ENCODE assay signal across 8 mouse cellular contexts in genomic region chr3:30013416-30013815, GRCm38 (mm10).
DNase-seq lines count a peak whose midpoint lies in the region; ATAC-seq and TF ChIP-seq lines count a peak whose summit lies in the region.

No protein-coding gene starts in this region.

- DNase-seq in cerebellum, adult 2 months: no peak
- DNase-seq in cerebellum, adult 9-11 months: no peak
- DNase-seq in stomach, postnatal 0 days (ENCODE audit: low spot score): no peak
- no peak for DNase-seq in left cerebral cortex, postnatal 25 days (ENCODE audit: low spot score in 2 of 2)
- DNase-seq in MN1 (ENCODE audit: low spot score): no peak

- no peak for ATAC-seq in megakaryocyte, adult 5-6 weeks (ENCODE audit: poor library complexity, severe bottlenecking)
- no peak for ATAC-seq in limb, embryonic 15.5 days (ENCODE audit: insufficient number of reproducible peaks, low FRiP score, low TSS enrichment, low read depth)
- ATAC-seq in stomach, postnatal 0 days (ENCODE audit: low FRiP score, low TSS enrichment): no peak

- H3K27ac ChIP-seq in cerebellum, adult 2 months (ENCODE audit: insufficient read depth, low read length): no peak overlapping the region
- H3K27ac ChIP-seq in limb, embryonic 15.5 days: peak overlapping the region; percentile 91
- peak overlapping the region; percentile 96 for H3K27ac ChIP-seq in stomach, postnatal 0 days (replicated peaks)

- intact Hi-C loops in left cerebral cortex, postnatal 25 days (cut with DNase I): loop anchor here (10.0 kb wide), 1 partner anchor 501 kb away; no protein-coding TSS in a partner anchor

- H3K4me1 ChIP-seq in cerebellum, adult 2 months (ENCODE audit: control insufficient read depth, insufficient read depth, low read length): no peaks in the 10 kb centered on the region
- peaks cover 14% of the 10 kb centered on the region for H3K4me1 ChIP-seq in megakaryocyte, embryonic 14.5 days
- H3K4me1 ChIP-seq in limb, embryonic 15.5 days: peaks cover 17% of the 10 kb centered on the region
- H3K4me1 ChIP-seq in stomach, postnatal 0 days (replicated peaks; ENCODE audit: control insufficient read depth, insufficient read depth): no peaks in the 10 kb centered on the region

- no peaks in the 10 kb centered on the region for H3K36me3 ChIP-seq in megakaryocyte, embryonic 14.5 days (replicated peaks; ENCODE audit: low read length)
- no peaks in the 10 kb centered on the region for H3K36me3 ChIP-seq in limb, embryonic 15.5 days
- H3K36me3 ChIP-seq in stomach, postnatal 0 days (ENCODE audit: control insufficient read depth, insufficient read depth, low read length): no peaks in the 10 kb centered on the region

- TF ChIP-seq EP300 in stomach, postnatal 0 days (optimal IDR thresholded peaks at IDR 0.05): no peak

- H3K4me2 ChIP-seq in limb, embryonic 15.5 days: peak overlapping the region; percentile 74
- H3K4me2 ChIP-seq in stomach, postnatal 0 days (replicated peaks; ENCODE audit: low read depth): peak overlapping the region; percentile 85

- no peaks in the 10 kb centered on the region for H3K9me3 ChIP-seq in megakaryocyte, embryonic 14.5 days
- no peaks in the 10 kb centered on the region for H3K9me3 ChIP-seq in limb, embryonic 15.5 days
- no peaks in the 10 kb centered on the region for H3K9me3 ChIP-seq in stomach, postnatal 0 days (ENCODE audit: control insufficient read depth, low read length)

- no peak for TF ChIP-seq CTCF in cerebellum, adult 2 months (IDR thresholded peaks at IDR 0.05; ENCODE audit: borderline replicate concordance, insufficient read depth, low read depth, low read length)
- no peak for TF ChIP-seq CTCF in stomach, postnatal 0 days (IDR thresholded peaks at IDR 0.05; ENCODE audit: low read depth)

- peak overlapping the region; percentile 52 for H3K4me3 ChIP-seq in cerebellum, adult 2 months (replicated peaks; ENCODE audit: insufficient read depth, low read depth, low read length)
- H3K4me3 ChIP-seq in megakaryocyte, embryonic 14.5 days (replicated peaks): peak overlapping the region; percentile 91
- H3K4me3 ChIP-seq in limb, embryonic 15.5 days: peak overlapping the region; percentile 53
- H3K4me3 ChIP-seq in stomach, postnatal 0 days (ENCODE audit: low read depth, low read length): peak overlapping the region; percentile 72

- H3K27me3 ChIP-seq in cerebellum, adult 2 months (ENCODE audit: control insufficient read depth, insufficient read depth, low read length): peaks cover 2% of the 10 kb centered on the region; the same call in 1 of the 2 replicates
- H3K27me3 ChIP-seq in megakaryocyte, embryonic 14.5 days (replicated peaks): peaks cover 29% of the 10 kb centered on the region
- H3K27me3 ChIP-seq in limb, embryonic 15.5 days: no peaks in the 10 kb centered on the region
- no peaks in the 10 kb centered on the region for H3K27me3 ChIP-seq in stomach, postnatal 0 days (ENCODE audit: control insufficient read depth, insufficient read depth, low read length)

- WGBS in cerebellum, adult 2 months: 100% methylated on average over 1 of the region's 1 CpGs
- WGBS in limb, embryonic 15.5 days: 42% methylated on average over 1 of the region's 1 CpGs
- 35% methylated on average over 1 of the region's 1 CpGs for WGBS in stomach, postnatal 0 days

- H3K9ac ChIP-seq in limb, embryonic 15.5 days: peak overlapping the region; percentile 52; the same call in 1 of the 2 replicates
- H3K9ac ChIP-seq in stomach, postnatal 0 days (ENCODE audit: low read length): peak overlapping the region; percentile 94; the same call in 1 of the 2 replicates

- TF ChIP-seq POLR2A in cerebellum, adult 2 months (IDR thresholded peaks at IDR 0.05; ENCODE audit: borderline replicate concordance, insufficient read depth, low read length): no peak
